Mouse (Mus musculus): ENCODE results near the gene Lect2.

- no peak for TF ChIP-seq EP300 (optimal IDR thresholded peaks at IDR 0.05)
- TF ChIP-seq CTCF (IDR thresholded peaks at IDR 0.05; ENCODE audit: low read depth), result no peak
Measured at GRCm38 (mm10) chr13:56509796-56510195, 38.5 kb downstream of the Lect2 start.

All from stomach, postnatal 0 days (tissue).